Mouse (Mus musculus) erythroblast, embryonic 14.5 days (primary cell): ENCODE results near the gene Gemin6.

Experiments
- GATA1 ChIP-seq: IDR thresholded peaks from 2 replicates; pipeline ENCODE4 v1.6.1; 2012; ENCODE audit warnings: low read length, inconsistent platforms, mixed read lengths
- TAL1 ChIP-seq: IDR thresholded peaks from 3 replicates; pipeline ENCODE4 v1.6.1; 2012; ENCODE audit warnings: low read length, inconsistent platforms, mixed read lengths

GRCm38 (mm10) chr17:80241594-80241993, 17.4 kb downstream of the Gemin6 start:
- TF ChIP-seq GATA1 = no peak
- TF ChIP-seq TAL1 = no peak
